Mouse (Mus musculus) heart, postnatal 0 days (tissue): Measurements from ENCODE around the gene St3gal3.

Experiments used
- CTCF ChIP-seq: IDR thresholded peaks from 2 replicates; pipeline ENCODE4 v1.5.1; 2016; ENCODE audit warnings: antibody characterized with exemption, control low read depth, low read depth
- EP300 ChIP-seq: IDR thresholded peaks from 2 replicates; pipeline ENCODE4 v1.6.1; 2016; ENCODE audit warnings: antibody characterized with exemption, low read depth

DNA sequence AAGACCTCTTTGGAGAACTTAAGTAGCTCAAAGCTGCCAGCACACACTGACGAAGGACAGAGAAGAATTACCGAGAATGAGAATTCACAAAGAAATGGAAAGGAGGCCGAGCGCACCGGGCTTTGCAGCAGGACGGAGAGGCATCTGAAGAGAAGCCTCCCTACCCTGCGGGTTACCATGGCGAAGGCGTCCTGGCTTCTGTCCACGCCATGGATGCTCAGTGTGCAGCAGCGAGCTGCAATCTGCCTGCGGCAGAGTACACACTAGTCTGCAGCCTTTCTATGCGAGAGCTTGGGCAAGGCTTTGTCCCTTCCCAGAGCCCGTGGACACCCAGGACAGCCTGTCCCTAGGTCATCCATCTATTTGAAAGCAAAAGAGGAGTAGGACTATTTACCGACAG lies 21.8 kb upstream of the St3gal3 start:
- TF ChIP-seq CTCF (no peak), EP300 (no peak)
